1 mouse cellular context compared by ENCODE assay signal in the genomic region with DNA sequence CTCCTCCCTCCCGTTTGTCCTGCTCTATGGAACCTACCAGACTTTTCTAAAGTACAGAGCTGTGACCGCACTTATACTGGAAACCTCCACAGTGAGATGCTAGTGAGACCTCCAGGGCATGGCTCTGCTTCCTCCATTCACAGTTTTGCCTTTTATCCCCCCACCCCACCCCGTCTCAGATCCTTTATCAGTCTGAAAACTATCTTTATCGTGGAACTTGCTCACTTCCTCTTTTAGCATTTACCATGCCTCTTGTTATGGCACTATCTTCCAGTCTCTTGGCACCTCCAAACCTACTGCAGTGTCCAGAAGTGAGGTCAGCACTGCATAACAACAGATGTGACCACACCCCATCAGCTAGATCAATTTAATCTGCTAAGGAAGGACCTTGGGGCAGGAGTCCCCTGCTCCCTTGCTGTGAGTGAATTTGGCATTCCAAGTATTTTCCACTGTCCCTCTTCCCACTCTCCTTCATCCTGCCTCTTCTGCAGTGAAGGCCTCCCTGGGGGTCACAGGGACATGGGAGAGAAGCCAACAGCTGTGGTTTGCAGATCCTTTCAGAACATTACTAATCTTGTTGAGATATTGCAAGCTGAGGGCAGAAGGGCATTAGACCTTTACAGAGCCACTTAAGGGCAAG.
TF ChIP-seq lines count a peak whose summit lies in the region.

No protein-coding gene starts in this region.

TF ChIP-seq in CH12.LX, 34 proteins besides CTCF, POLR2A, EP300 and RAD21:
- TF ChIP-seq ZC3H11A (IDR thresholded peaks at IDR 0.05; ENCODE audit: low read depth, low read length) (no peak), IRF4 (IDR thresholded peaks at IDR 0.05; ENCODE audit: low read depth, low read length) (peak; percentile 49; the same call in 1 of the 2 replicates)
